Mouse (Mus musculus): ENCODE data around the gene Efcab7.

DNA sequence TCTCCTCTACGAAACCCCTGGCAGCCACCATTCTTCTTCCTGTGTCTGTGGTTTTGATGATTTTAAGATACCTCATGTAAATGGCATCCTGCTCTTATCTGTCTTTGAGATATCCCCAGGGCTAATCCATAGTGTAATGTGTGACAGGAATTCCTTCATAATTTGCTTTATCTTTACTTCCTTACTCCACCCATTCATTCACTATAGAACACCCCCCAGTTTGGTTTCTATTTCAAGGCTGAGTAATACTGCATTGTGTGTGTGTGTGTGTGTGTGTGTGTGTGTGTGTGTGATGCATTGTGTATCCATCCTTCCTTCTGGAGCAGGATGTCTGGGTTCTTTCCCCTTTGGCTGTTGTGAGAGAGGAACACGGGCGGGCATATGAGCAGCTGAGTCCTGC, 130.3 kb downstream of the Efcab7 start:
- no peak for TF ChIP-seq CTCF (IDR thresholded peaks at IDR 0.05; ENCODE audit: borderline replicate concordance, insufficient read depth, low read depth, low read length)
- no peak for TF ChIP-seq POLR2A (IDR thresholded peaks at IDR 0.05; ENCODE audit: borderline replicate concordance, insufficient read depth, low read length)

Measured in cerebellum, adult 2 months (tissue).